Mouse (Mus musculus): Measurements from ENCODE around the gene Hoxa4.

The Hoxa4 gene

DNA sequence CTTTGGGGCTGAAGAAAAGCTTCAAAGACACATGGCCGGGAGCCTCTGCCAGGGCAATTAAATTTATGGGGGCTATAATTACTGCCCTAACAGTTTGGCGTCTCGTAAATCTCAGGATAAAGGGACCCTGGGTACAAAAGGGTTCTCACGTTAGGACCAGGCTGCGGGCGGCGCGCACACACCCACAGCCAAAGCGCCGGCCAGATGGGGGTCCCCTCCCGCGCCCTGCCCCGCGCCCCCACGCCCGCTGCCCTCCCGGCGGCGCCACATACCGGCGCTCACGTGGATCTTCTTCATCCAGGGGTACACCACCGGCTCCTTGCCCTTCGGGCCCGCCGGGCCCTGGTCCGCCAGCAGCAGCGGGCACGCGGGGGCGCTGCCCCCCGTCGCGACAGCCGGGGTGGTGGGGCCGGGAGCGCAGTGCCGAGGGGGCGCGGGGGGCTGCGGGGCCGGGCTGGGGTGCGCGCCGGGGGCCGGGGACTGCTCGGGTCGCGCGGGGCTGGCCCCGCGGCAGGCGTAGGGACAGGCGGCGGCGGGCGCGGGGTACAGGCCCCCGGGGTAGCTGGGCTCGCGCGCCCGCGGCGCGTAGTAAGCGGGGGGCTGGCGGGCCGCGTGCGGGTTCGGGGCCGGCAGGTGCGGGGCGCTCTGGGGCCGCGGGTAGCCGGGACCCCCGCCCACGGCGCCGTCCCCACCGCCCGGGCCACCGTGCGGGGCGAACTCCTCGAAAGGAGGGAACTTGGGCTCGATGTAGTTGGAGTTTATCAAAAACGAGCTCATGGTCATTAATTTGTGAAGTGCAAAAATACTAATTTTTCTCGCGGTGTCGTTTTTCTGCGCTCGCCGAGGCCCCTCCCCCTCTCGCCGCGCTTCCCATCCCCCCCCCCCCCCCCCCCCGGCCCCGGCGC is at the start of gene Hoxa4:
Hoxa4 (minus strand) TSS at position 848 of the 905 bp plus-strand sequence.
- DNase-seq (ENCODE audit: low spot score in 2 of 2) = no peak

DNA sequence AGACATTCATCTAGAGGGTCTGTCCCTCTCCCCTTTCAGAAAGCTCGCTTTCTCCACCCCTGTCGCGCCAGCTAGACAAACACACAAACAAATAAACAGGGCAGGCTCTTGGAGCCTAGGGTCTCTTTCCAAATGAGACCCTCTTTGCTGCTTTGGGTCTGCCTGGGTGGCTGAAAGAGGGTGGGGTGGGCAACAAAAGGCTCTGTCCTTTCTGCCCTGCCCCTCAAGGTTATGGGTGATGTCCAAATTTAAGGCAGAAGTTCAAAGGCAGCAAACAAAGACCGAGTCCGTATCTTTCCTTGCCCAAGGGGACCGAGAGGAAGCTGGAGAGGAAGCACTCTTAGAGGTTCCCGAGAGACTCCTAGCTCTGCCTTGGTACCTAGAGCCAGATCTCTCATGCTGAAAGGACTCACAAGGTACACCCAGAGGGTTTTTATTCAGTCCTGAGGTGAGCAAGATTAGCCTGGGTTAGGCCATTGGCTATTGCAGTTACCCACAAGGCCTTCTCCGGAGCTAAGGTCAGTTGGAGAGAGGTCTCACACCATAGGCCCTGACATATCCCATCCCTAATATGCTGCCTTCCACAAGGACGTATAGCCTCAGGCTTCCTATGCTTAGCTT is 49.6 kb upstream of the Hoxa4 start:
- peak in 1 of 2 experiments; percentile 2 for DNase-seq (ENCODE audit: low spot score in 2 of 2)

DNA sequence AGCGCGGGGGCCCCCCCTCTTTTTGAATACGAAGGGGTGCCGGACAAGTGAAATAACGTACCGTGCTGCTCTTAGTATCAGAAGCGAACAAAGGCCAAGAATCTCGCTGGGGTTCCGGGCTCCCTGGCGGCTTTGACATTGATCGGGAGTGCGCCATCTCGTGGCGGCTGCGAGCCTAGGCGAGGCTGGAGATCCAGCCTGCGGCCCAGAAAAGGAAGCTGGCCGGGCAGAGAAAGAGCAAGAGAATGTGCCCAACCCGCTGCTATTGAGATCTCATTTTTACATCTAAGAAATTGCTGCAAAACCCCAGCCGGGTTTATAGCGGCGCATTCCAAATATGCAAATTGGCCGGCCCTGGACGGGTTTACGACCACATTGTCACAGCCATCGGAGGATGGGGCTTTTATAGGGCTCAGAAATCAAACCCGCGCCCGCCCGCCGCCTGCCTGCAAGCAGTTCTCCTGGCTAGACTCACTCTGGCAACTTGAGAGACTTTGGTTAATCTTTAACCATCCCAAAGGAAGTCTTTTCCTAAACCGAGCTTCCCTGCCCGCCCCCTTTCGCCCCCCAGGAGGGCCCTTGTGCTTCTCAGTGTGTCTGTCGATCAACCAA is 48.9 kb upstream of the Hoxa4 start, which contains the start of gene Hoxa10:
Hoxa10 (minus strand) TSS at position 466 of the 612 bp plus-strand sequence.
- DNase-seq (ENCODE audit: low spot score in 2 of 2) = peak in 1 of 2 experiments; percentile 70

DNA sequence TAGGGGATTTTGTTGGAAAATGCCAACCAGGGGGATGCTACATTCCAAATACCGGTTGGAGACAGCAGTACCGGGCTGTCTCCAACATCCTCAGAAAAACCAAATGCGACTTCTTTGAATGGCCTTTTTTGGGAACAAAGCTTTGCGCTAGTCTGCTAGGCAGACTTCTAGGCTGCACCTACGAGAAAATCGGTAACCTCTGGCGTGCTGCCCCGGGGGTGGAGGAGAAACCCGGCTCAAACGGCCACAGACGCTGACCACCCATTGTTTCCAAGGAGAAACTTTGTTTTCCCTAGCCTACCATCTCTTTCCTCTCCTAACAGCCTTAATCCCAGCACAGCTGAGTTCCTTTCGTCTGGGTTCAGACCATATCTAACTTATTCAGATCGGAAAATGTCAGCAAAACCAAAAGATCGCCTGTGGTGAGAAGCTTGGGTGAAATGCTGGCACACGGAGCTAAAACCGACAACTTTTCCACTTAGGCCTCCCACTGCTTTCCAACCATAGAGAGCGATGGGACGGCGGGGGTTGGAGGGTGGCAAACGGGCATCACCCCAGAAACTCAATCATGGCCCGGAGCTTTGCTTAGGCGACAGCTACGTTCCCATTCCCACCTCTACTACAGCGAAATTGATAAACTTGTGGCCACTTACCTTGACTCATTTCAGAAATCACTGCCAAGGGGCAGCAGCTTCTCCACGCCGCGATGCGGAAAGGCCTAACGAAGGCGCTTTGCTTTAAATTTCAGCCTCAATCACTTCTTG is 48.3 kb upstream of the Hoxa4 start:
- DNase-seq (ENCODE audit: low spot score in 2 of 2) = no peak

DNA sequence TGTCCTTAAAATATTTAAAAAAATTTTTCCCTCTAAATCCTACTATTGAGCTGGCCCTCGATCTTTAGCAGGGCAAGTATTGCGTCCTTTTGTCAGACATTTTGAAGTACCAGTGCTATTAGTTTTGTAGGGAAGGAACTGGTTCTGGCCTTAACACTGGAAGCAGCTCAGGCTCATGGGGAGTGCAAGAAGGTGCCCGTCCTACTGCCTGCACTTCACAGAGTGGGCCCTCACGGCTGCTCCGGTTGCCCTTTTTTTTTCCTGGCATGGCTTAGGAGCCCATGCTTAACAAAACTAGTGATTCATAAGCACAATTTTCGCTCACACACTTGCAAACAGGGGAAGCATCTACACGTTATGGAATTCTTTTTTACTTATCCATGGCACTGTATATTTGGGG is 47.4 kb upstream of the Hoxa4 start:
- DNase-seq (ENCODE audit: low spot score in 2 of 2) = no peak

DNA sequence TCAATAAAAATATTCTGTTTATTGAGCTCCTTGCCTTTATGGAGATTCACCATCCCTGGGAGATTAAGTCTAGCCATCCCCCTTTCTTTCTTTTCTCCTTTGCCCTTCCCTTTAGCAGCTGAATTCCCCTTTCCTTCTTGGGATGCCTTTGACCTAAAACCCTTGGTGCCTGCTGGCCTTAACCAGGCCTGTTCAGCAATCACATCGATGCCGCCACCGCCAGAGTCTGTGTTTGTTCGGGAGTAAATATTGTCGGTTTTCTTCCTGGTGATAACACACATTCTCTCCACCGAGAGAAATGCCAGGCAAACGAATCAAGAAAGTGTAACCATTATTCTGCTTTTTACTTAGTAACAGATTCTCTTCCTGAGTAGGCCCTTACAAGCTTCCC is 46.6 kb upstream of the Hoxa4 start:
- DNase-seq (ENCODE audit: low spot score in 2 of 2) = no peak

DNA sequence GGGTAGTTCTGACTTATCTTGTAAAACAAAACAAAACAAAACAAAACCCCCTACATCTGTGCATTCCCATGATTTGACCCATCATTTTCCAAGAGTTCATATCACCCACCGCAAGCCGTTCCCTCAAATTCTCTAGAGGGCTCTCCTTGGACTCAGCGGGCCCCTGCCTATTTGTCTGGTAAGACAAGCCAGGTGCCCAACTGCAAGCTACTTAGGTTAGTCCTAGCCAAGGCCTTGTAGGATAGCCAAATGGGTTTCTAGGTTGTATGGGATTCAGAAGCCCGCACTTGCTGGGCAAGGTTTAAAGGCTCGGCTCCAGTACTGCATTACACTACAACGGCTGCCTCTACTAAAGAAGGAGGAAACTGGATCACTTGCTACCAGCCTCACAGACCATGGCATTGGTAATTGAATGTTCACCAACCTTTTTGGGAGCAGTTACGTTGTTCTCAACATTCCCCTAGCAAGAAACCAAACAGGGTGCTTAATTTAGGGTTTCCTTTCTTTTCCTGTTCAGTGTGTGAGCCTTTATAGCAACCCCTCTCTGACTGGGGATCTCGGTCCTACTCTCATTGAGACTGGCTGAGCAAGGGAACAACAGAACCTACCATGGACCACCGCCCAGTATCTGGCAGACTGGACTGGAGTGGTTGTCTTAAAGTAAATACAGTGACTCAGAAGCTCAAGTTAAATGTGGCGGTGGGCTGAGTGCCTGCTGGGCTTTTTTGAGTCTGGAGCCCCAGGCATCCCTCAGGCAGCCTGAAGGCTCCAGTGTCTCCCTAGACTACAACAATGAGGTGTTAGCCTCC is 46.0 kb upstream of the Hoxa4 start:
- no peak for DNase-seq (ENCODE audit: low spot score in 2 of 2)

DNA sequence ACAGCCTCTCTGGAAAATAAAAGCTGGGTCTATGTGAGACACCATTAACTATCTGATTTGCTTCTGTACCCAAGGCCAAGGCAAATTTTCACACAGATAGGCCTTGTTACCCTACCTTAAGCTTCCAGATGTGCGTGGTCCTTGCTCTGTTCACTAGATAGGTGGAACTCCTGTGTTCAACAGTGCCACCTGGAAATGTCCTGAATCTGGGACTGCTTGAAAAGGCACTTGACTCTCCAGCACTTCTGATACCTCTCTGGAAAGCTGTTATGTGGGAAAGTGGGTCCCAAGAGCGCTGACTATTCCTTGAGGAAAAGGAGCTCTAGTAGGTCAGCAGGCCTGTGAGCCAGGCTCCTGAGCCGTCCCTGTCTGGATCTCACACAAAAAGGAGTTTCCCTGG is 45.3 kb upstream of the Hoxa4 start:
- no peak for DNase-seq (ENCODE audit: low spot score in 2 of 2)

DNA sequence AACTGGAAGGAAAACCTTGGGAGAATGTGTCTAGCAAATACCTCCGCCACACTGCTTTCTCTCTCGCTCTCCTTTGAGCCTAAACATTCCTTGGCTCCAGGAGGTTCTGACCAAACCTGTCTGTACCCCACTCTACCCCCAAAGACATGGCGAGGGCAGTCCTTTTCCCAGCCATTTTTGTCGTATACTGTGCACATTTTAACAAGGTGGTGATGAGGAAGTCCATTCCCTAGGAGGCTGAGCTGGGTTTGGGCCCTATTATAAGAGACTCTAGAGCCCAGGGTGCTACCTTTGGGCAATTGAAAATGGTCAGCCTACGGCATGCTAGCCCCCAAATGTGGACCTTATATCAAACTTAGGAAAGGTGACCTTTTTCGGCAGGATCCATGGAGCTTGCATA is 44.3 kb upstream of the Hoxa4 start:
- DNase-seq (ENCODE audit: low spot score in 2 of 2) = no peak

DNA sequence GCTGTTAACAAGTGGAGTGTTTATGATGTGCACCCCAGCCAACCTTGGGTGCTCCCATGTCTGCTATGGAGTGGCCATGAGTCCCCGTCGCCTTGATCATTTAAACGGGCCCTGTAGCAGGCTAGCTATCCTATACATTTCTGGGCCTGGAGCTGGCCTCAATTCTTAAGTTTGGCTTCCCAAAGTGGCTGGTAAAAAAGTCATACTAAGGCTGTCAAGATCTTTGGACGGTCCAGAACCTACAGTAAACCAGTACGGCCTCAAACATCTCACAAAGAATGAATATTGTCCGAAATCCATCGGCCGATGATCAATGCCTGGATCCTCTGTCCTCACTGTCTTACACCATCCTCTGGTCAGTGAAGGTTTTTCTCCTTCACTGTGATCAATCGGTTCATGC is 43.7 kb upstream of the Hoxa4 start:
- DNase-seq (ENCODE audit: low spot score in 2 of 2) = peak in 1 of 2 experiments; percentile 4

DNA sequence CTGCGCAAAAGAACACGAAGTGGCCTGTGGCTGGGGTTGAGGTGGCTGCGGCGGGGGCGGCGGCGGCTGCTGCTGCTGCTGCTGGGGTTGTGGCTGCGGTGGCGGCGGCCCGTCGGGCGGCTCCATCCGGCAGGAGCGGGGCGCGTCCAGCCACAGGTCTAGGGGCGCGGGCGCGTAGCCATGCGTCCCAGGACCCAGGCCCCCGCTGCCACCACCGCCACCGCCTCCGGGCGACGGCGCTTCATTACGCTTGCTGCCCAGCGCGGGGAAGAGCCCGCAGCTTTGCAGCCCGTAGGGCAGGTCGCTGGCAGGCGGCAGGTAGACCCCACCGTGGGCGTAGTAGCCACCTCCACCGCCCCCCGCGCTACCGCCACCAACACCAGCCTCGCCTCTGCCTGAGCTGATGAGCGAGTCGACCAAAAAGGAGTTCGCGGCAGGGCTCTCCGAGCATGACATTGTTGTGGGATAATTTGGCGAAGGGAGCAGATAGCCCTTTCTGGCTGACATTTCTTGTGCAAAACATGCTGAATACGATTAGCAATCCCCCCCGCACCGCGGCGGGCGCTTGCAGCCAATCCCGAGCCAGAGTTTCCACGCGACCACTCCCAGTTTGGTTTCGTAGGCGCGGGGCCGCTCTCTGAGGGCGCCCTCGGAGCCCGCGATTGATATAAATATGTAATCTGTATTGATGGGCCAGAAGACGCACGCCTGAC is 43.0 kb upstream of the Hoxa4 start:
- DNase-seq (ENCODE audit: low spot score in 2 of 2) = peak in 1 of 2 experiments; percentile 6

DNA sequence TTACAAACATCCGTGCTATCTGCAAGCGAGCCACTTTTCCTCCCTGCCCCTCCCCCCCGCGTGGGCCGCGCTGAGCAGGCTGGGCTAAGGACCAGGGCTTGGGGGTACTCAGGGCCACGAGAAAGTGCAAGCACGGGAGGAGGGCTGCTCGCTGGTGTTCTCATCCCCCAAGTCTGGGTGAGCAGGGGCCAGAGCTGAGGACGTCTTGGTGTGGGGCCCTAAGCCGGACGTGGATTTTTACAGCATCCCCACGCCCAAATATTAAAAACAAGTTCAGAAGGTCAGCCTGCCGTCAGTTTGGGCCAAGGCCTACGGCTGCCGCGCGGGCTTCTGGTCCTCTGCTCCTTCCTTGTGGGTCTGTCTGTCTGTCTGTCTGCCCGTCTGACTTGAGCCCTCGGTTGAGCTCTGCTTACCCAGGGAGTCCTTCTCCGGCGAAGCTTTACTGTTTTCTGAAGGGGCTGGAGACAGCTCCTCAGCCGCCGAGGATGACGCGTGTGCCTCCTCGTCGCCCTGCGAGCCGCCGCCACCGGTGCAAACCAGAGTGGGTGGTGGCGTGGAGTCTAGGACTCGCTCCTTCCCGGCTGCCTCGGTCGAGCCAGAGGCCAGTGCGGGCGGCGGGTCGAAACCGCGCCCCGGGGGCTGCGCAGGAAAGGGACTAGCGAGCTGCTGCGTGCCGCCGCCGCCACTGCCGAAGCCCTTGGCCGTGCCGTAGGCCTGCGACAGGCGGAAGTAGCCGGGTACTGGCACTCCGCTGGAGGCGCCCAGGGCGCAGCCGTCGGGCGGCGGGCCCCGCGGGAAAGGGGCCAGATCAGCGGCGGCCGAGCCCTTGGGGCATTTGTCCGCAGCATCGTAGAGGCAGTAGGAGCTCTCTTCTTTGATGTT is 42.2 kb upstream of the Hoxa4 start:
- DNase-seq (ENCODE audit: low spot score in 2 of 2) = peak in 1 of 2 experiments; percentile 6

DNA sequence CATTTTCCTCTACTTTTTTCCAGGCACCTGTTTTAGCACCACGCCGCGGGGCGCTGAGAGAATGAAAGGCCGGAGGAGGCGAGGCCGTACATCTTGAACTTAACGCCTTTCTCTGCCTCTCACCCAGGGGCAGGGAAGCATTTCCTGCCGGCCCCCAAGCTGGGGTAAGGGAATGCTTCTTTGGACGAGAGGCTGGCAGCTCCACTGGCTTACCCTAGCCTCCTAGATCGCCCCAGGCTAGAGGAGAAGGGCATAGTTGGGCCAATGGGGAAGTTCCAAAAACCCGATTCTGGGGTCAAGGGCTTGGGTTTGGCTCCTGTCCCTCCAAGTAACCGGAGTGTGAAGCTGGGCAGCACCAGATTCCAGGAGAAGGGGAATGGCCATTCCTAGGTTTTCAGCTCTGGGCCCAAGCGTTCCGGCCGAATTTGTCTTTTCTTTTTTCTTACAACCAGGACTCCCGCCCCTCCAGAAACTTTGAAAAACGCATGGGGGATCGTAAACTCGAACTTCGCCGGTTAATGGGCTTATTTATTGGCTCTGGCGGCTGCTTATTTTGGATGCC is 41.5 kb upstream of the Hoxa4 start:
- DNase-seq (ENCODE audit: low spot score in 2 of 2) = no peak

DNA sequence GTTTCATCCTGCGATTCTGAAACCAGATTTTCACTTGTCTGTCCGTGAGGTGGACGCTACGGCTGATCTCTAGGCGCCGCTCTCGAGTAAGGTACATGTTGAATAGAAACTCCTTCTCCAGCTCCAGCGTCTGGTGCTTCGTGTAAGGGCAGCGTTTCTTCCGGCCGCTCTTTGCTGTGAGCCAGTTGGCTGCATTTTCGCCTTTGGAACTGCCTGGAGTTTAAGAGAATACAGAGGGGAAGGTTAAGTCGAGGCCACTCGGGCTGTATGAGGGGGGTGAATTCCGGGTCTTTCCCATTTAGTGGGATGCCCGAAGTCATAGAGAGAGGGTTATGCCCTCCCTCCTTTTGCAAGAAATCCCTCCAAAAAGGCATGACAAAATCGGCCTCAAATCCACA is 41.0 kb upstream of the Hoxa4 start:
- no peak for DNase-seq (ENCODE audit: low spot score in 2 of 2)

DNA sequence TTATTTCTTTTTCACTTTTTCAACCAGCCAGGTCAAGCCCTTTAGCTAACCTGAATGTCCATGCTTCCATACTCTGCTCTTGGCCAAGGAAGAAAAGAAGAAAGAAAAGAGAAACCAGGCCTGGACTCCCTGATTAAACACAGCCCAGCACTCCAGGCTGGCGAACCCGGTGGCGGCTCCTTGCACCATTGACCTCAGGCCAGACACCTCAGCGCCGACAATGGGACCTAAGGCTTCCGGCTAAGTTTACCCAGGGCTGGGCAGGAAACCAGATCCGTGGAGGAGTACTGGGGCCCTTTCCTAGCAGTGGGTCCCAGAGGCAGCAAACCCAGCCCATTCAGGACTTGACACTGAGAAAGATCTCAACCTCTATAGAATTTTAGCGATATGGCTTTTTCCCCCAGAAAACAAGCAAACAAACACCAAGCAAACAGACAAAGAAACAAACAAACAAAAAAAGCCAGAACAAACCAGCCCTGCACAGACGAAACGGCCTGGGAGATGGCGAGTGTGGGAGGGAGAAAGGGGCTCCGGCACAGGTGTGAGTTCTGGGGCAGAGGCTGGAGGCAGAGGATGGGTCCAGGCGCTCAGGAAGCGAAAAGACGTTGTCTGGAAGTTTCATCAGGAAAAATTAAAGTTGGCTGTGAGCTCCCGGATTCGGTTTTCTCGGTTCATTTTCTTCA is 40.5 kb upstream of the Hoxa4 start:
- no peak for DNase-seq (ENCODE audit: low spot score in 2 of 2)

DNA sequence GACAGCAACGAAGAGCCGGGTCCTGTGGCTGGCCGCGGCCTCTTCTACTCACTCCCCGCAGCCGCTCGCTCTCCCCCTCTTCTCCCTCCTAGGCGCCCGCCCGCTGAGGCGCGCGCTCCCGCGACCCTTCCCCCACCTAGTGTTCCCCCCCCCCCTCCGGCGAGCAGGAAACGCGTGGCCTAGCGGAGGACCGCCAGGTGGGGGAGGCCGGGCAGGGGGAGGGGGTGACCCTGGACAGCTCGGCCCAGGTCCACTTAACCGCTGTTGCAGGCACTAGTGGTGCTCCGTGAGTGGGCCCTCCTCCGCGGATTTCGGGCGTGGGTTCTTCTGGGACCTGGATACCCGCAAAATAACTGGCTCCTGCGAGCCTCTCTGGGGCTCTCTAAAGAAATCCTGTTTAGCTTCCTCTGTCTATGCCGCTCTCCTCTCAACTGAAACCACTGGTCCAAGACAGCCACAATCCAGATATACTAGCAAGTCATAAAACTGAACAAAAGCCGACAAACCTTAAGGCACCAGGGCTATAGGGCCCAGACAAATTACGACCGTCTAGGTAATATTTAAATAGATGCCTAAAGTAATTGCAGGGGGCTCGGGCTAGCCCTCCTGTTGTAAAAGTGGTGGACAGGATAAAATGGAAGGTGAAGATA is 39.1 kb upstream of the Hoxa4 start, which contains the start of gene Hoxa9:
Hoxa9 (minus strand) TSS at position 574 of the 650 bp plus-strand sequence.
- no peak for DNase-seq (ENCODE audit: low spot score in 2 of 2)

DNA sequence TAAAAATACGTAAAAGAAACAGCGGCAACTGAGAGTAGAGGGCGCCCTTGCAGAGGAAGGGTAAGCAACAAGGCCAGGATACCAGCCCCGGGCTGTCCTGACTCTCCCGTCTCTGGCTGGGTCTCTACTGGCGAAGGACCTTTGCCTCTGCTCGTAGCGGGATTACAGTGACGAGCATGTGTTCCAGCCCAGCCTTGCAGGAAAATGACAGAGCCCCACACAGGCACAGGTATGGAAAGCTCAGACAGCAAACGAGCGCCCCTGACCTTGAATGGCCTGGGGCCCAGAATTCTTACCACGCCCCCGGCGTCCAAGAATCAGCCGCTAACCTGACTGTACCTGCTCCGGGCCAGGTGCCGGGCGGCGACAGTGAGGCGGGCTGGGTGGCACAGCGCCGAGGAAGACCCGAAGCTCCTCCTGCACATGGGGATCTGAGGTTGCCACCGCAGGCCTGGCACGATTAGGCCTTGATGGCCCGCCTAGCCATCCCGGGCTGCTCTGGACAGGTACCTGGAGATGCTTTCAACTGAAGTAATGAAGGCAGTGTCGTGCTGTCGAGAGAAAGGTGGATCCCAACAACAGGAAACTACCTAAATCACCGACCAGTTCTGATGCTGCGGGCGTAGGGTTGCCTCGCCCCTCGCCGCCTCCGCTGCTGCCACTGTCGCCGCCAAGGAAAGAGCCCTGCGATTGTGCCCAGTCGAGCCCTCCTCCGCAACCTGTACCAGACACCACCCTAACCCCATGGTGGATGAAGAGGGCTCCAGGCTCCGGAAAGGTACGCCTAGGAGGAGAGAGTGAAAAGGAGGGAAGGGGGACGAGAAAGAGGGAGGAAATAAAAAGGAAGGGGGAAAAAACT is 38.2 kb upstream of the Hoxa4 start:
- no peak for DNase-seq (ENCODE audit: low spot score in 2 of 2)

Measured in spleen, postnatal 14 days (tissue).